Mouse (Mus musculus) C2C12 (cell line): ENCODE results near the gene Crtc1.

Experiments used
- CTCF ChIP-seq: IDR thresholded peaks from one replicate; pipeline ENCODE4 v1.5.1; 2011; ENCODE audit not compliant: control insufficient read depth, insufficient read depth, insufficient read length
- MAX ChIP-seq: IDR thresholded peaks from one replicate; pipeline ENCODE4 v1.6.1; 2011; ENCODE audit warnings: mild to moderate bottlenecking, control low read depth
- MYOG ChIP-seq: IDR thresholded peaks from one replicate; pipeline ENCODE4 v1.6.1; 2011; ENCODE audit not compliant: control insufficient read depth, insufficient read length; ENCODE audit errors: extremely low read depth

DNA sequence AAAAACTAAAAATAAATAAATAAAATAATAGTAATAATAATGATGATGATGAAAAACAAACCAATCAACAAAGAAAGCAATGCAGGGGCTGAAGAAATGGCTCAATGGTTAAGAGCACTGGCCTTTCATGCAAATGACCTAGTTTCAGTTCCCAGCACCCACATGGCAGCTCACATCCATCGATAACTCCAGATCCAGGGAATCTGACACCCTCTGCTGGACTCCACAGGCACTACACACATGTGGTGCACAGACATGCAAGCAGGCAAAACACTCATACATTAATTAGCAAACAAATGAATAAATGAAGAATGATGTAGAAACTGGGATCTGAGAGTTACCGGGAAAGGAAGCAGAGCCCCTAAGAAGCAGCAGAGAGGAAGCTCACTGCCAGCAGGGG is 20.3 kb upstream of the Crtc1 start:
- no peak for TF ChIP-seq MYOG
- no peak for TF ChIP-seq MAX
- TF ChIP-seq CTCF = no peak
